Mouse (Mus musculus): ENCODE data around the gene Aldh3b2.

DNA sequence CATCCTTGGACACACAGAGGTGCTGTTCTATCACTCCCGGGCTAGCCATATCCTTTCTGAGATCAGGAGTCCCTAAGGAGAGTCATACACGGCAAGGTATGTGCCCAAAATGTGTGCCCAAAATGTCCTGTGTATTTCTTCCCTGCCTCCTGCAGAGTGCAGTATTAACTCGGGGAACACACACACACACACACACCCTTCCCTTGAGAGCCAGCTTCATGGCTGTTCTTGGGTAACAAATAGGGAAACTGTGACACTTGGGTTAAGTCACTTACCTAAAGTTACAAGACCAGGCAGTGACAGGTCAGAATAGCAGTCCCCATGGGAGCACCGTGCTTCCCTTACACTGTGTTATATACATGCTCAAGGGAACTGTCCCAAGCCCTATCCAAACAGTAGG lies 8.1 kb upstream of the Aldh3b2 start:
- no peak for TF ChIP-seq ZNF384 (IDR thresholded peaks at IDR 0.05; ENCODE audit: low read depth, low read length)
- TF ChIP-seq MAFK (IDR thresholded peaks at IDR 0.05; ENCODE audit: insufficient read depth, low read depth, low read length) = no peak
- TF ChIP-seq ZC3H11A (IDR thresholded peaks at IDR 0.05; ENCODE audit: borderline replicate concordance, low read depth, low read length) = no peak
- no peak for TF ChIP-seq CHD2 (IDR thresholded peaks at IDR 0.05; ENCODE audit: low read depth, low read length)
